Mouse (Mus musculus) CH12.LX (cell line): Measurements from ENCODE around the gene BC003965. TPM values are rescaled to one million over a fixed set of nuclear protein-coding genes. Genes with fewer than 3 reads are reported as not detected.

ENCODE experiments used
- DNase-seq: peaks from one replicate; pipeline ENCODE4 v3.0.0-alpha.2; 2013; ENCODE audit errors: extremely low read depth
- H3K27ac ChIP-seq: 2 replicates; pipeline ENCODE4 v1.5.1; 2012; ENCODE audit warnings: low read depth, mild to moderate bottlenecking, control low read depth, moderate library complexity; ENCODE audit not compliant: insufficient read depth
- H3K27me3 ChIP-seq: replicated peaks from 2 replicates; pipeline ENCODE3; 2012; ENCODE audit warnings: inconsistent platforms
- H3K36me3 ChIP-seq, 2 experiments: replicated peaks in 1 of 2; 2 replicates each; pipeline versions ENCODE3 to v1.6.1; 2012; ENCODE audit warnings: inconsistent platforms in 1 of 2, low read length in 1 of 2, mild to moderate bottlenecking in 1 of 2, mixed read lengths in 1 of 2, moderate library complexity in 1 of 2; ENCODE audit not compliant: control insufficient read depth in 1 of 2, insufficient read depth in 1 of 2
- H3K4me1 ChIP-seq, 2 experiments: 2 replicates each; pipeline ENCODE4 v1.6.1; 2012; ENCODE audit warnings: inconsistent platforms in 1 of 2, moderate library complexity in 1 of 2; ENCODE audit not compliant: insufficient read depth in 2 of 2, control insufficient read depth in 1 of 2
- H3K4me2 ChIP-seq: 2 replicates; pipeline ENCODE4 v1.6.1; 2012; ENCODE audit warnings: low read depth, mild to moderate bottlenecking, control low read depth; ENCODE audit not compliant: poor library complexity, insufficient read depth, severe bottlenecking
- H3K4me3 ChIP-seq, 3 experiments: fragments of 150-350 bp in 1 of 3; sonication (generic) in 1 of 3; replicated peaks in 1 of 3; 2 replicates each; pipeline versions ENCODE3 to v1.5.1; 2011 to 2012; ENCODE audit warnings: low read depth in 2 of 3, low read length in 2 of 3, mild to moderate bottlenecking in 2 of 3, moderate library complexity in 2 of 3, control low read depth in 1 of 3, improper control_type of control experiment in 1 of 3, inconsistent platforms in 1 of 3, mixed read lengths in 1 of 3; ENCODE audit not compliant: poor library complexity in 1 of 3
- H3K79me2 ChIP-seq: replicated peaks from 2 replicates; pipeline ENCODE4 v1.6.1; 2012; ENCODE audit warnings: mild to moderate bottlenecking, moderate library complexity; ENCODE audit not compliant: control insufficient read depth, poor library complexity, insufficient read depth, severe bottlenecking; ENCODE audit errors: extremely low read depth
- H3K9ac ChIP-seq: 2 replicates; pipeline ENCODE4 v1.6.1; 2012; ENCODE audit warnings: low read depth, mild to moderate bottlenecking, control low read depth, moderate library complexity; ENCODE audit not compliant: insufficient read depth
- H3K9me3 ChIP-seq: replicated peaks from 2 replicates; pipeline ENCODE3; 2012; ENCODE audit warnings: low read length, inconsistent platforms, mixed read lengths
- CHD1 ChIP-seq: IDR thresholded peaks from 2 replicates; pipeline ENCODE4 v1.6.1; 2012; ENCODE audit warnings: low read depth, low read length, improper control_type of control experiment, inconsistent platforms
- EP300 ChIP-seq: IDR thresholded peaks from 2 replicates; pipeline ENCODE4 v1.6.1; 2011; ENCODE audit warnings: low read length, improper control_type of control experiment
- IRF4 ChIP-seq: IDR thresholded peaks from 2 replicates; pipeline ENCODE4 v1.6.1; 2014; ENCODE audit warnings: low read depth, mild to moderate bottlenecking, inconsistent platforms, low read length, improper control_type of control experiment
- KAT2A ChIP-seq: IDR thresholded peaks from 2 replicates; pipeline ENCODE4 v1.6.1; 2012; ENCODE audit warnings: low read length, improper control_type of control experiment, inconsistent platforms; ENCODE audit not compliant: insufficient replicate concordance
- MAX ChIP-seq: IDR thresholded peaks from 2 replicates; pipeline ENCODE4 v1.6.1; 2011; ENCODE audit warnings: low read length, improper control_type of control experiment
- MEF2A ChIP-seq: IDR thresholded peaks from 2 replicates; pipeline ENCODE4 v1.6.1; 2014; ENCODE audit warnings: low read depth, mild to moderate bottlenecking, inconsistent platforms, low read length, improper control_type of control experiment, borderline replicate concordance
- NELFE ChIP-seq: IDR thresholded peaks from 2 replicates; pipeline ENCODE4 v1.6.1; 2011; ENCODE audit warnings: low read depth, low read length, improper control_type of control experiment
- PAX5 ChIP-seq: IDR thresholded peaks from 2 replicates; pipeline ENCODE4 v1.6.1; 2012; ENCODE audit warnings: low read length, inconsistent platforms, mixed read lengths
- RAD21 ChIP-seq: IDR thresholded peaks from 2 replicates; pipeline ENCODE4 v1.6.1; 2011; ENCODE audit warnings: low read depth, mild to moderate bottlenecking, low read length, improper control_type of control experiment, moderate library complexity
- SMC3 ChIP-seq: IDR thresholded peaks from 2 replicates; pipeline ENCODE4 v1.6.1; 2011; ENCODE audit warnings: low read depth, low read length, improper control_type of control experiment
- TBP ChIP-seq: conservative IDR thresholded peaks from 2 replicates; pipeline ENCODE4 v1.6.1; 2011; ENCODE audit warnings: low read depth, low read length, improper control_type of control experiment
- USF1 ChIP-seq: IDR thresholded peaks from 2 replicates; pipeline ENCODE4 v1.6.1; 2014; ENCODE audit warnings: low read depth, mild to moderate bottlenecking, inconsistent platforms, low read length, improper control_type of control experiment
- USF2 ChIP-seq: conservative IDR thresholded peaks from 2 replicates; pipeline ENCODE4 v1.6.1; 2011; ENCODE audit warnings: low read depth, low read length, improper control_type of control experiment
- ZKSCAN1 ChIP-seq: IDR thresholded peaks from 2 replicates; pipeline ENCODE4 v1.6.1; 2012; ENCODE audit warnings: low read depth, inconsistent platforms, low read length, improper control_type of control experiment, borderline replicate concordance
- ZNF384 ChIP-seq: IDR thresholded peaks from 2 replicates; pipeline ENCODE4 v1.6.1; 2012; ENCODE audit warnings: low read depth, low read length, improper control_type of control experiment, inconsistent platforms
- dilution Hi-C: fragments of 300-500 bp; cut with MboI; formaldehyde crosslinking; loops from 2 replicates; pipeline ENCODE4 v1.14.3; 2020; ENCODE audit warnings: low sequenced_read_pairs; ENCODE audit not compliant: extremely low pct_unique_long_range_greater_than_20kb, extremely low pct_ligation_motif_present
- in situ Hi-C: fragments of 300-500 bp; cut with MboI; formaldehyde crosslinking; loops from 3 replicates; pipeline ENCODE4 v1.14.3; 2019; ENCODE audit warnings: low sequenced_read_pairs, low pct_ligation_motif_present, low pct_unique_long_range_greater_than_20kb, mixed read lengths
- polyA plus RNA-seq: library from polyadenylated mRNA; unstranded; fragments of >175 nt; gene quantifications from 2 replicates; pipeline ENCODE4 v1.2.1, GENCODE M21; 2012; ENCODE audit warnings: low read depth; ENCODE audit not compliant: insufficient read length
- total RNA-seq, 2 experiments: library from RNA; depleted of rRNA; stranded (reverse); fragments of 300-350 nt in 1 of 2; fragments of >200 nt in 1 of 2; gene quantifications; 2 replicates each; pipeline ENCODE4 v1.2.3; 2012 to 2014

BC003965 gene
- total and polyA plus RNA-seq, 3 experiments, result 18.7 to 24.9 (median 24.7) TPM

GRCm38 (mm10) chr17:25202401-25202800 is 18.0 kb downstream of the BC003965 start:
- in situ Hi-C loops (no loop called here), dilution Hi-C loops (no loop called here)
- Histone ChIP-seq H3K27ac (no peak overlapping the region), H3K4me3 (no peak overlapping the region), H3K4me2 (no peak overlapping the region), H3K79me2 (no peaks in the 10 kb centered on the region; the same call in 1 of the 2 replicates), H3K27me3 (no peaks in the 10 kb centered on the region), H3K36me3 (peaks cover 55 to 81% of the 10 kb centered on the region in 2 experiments), H3K9ac (no peak overlapping the region), H3K4me1 (no peaks in the 10 kb centered on the region; a peak in 1 of 4 replicates), H3K9me3 (no peaks in the 10 kb centered on the region)
- TF ChIP-seq PAX5 (no peak), NELFE (no peak), KAT2A (no peak), EP300 (no peak), TBP (no peak), RAD21 (no peak), USF1 (no peak), IRF4 (no peak), CHD1 (no peak), MAX (no peak), USF2 (no peak), MEF2A (no peak)
- DNase-seq, result no peak

GRCm38 (mm10) chr17:25210006-25210405 is 25.7 kb downstream of the BC003965 start:
- no peak overlapping the region for H3K9ac ChIP-seq
- no peaks in the 10 kb centered on the region for H3K79me2 ChIP-seq
- H3K4me2 ChIP-seq, result no peak overlapping the region
- peaks cover 73 to 92% of the 10 kb centered on the region in 2 experiments for H3K36me3 ChIP-seq
- TF ChIP-seq ZNF384 (no peak), MAX (no peak), EP300 (no peak), SMC3 (no peak), ZKSCAN1 (no peak)
- no peaks in the 10 kb centered on the region for H3K9me3 ChIP-seq
- H3K27ac ChIP-seq, result no peak overlapping the region
- dilution Hi-C loops, result no loop called here
- H3K4me3 ChIP-seq, result no peak overlapping the region
- in situ Hi-C loops, result no loop called here
- H3K4me1 ChIP-seq, result peaks cover 4 to 16% of the 10 kb centered on the region in 2 experiments; a peak in 2 of 4 replicates
- no peaks in the 10 kb centered on the region for H3K27me3 ChIP-seq
- no peak for DNase-seq
